Mouse (Mus musculus) kidney, adult 2 months (tissue): ENCODE measurements around the gene Agbl4.

Source experiments
- CTCF ChIP-seq: fragments of 200-500 bp; conservative IDR thresholded peaks from 2 replicates; pipeline ENCODE4 v1.5.1; 2011; ENCODE audit warnings: low read depth, mild to moderate bottlenecking, control low read depth, low read length, moderate library complexity, mixed read lengths; ENCODE audit not compliant: insufficient read depth, insufficient read length
- POLR2A ChIP-seq: fragments of 200-500 bp; IDR thresholded peaks from one replicate; pipeline ENCODE4 v1.6.1; 2011; ENCODE audit warnings: low read depth, low read length, control low read depth

- TF ChIP-seq POLR2A (no peak), CTCF (no peak)
These were observed 1227.5 kb downstream of the Agbl4 start for GRCm38 (mm10) chr4:111624914-111625313.
